Mouse (Mus musculus): ENCODE measurements at regions not wholly inside any gene's neighbourhood (a gene's known extent, or its start where the extent isn't known, plus 50 kb on each side); places are given as distances from the start of the nearest gene placed in this dataset.
A peak's percentile ranks its signal among the peaks of the same experiment; 100 is the strongest.

DNA sequence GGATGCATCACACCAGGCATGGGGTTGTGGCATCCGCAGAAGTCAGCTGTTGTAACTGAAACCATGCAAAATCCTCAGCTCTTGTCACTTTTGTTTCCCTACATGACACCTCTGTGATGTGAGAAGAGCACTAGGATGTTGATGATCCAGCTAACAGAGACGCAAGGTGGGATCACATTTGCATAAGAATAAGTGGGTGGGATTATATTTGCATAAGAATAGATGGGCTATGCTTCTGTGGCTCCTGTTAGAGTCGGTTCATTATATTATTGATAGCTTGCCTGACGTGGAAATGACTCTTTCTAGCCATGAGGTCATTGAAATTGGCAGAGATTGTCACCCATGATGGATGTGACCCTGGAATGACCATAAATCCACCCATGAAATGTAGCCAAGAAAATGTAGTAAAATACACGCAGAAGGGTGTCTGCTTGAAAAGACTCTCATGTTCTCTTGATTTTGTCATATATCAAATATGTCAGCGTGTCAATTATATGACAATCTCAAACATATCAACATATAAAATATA is 102.2 kb upstream of the Arg1 start:
- DNase-seq, result no peak

DNA sequence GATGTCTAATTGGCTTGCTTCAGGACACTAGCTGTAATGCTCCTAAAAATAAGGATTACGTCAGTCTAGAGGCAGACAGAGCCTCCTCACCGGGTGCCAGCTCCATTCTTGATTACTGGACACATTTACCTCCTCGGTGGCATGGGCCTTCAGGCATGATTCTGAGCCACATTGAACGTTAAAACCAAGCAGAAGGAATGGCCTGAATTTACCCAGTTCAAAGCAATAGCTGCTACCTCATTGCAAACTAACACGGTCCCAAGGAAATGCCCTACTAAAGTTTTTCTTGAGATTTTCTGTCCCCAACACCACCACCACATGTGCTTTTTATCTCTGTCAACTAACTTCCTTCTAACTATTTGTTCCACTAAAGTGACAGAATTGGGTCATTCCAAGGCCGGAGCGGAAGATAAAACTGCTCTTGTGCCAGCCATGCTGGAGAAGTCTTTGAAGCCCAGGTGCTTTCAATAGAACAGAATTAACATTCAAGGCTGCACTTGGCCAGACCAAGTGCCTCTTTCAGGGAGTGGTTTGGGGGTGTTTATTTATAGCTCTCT is 96.4 kb upstream of the Arg1 start:
- DNase-seq, result peak; percentile 57 to 63

DNA sequence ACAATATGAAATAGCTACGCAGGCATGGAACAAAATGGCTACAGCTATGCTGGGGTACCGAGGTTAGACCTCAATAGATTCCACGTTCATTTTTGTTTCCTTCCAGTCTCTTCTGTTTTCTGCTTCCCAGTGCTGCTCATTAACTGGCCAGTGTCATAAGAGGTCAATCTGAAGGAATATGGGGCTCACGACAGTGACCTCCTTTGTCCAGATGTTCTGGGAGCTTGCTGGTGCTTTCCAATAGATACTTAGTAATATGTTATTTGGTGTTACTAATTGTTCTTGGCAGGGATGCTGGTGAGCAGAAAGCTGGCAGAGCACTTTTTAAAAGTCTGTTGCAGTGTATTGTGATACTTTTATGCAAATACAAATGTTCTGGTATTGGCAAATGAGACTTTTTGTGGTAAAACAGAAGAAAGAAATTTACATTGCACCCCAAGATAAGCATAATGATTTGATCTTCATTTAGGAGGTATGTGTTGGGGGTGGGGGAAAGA is 95.8 kb upstream of the Arg1 start:
- no peak for DNase-seq

DNA sequence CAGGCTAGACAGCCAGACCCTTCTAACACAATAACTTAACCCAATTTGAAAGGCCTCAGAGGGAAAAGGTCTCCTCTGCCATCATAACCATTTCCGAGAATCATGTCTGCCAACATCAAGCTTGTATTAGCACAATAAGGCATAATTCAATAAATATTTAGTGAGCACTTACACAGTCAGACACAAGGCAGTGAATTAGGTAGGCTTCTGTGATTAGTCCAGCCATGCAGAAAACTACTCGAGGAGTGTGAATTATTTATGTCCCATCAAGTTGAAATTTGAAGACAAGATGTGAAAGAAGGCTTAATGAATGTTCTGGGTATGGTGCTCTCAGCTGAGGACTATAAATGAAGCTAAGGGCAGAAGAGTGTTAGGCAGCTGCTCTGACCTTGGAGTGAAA is 91.7 kb upstream of the Arg1 start:
- DNase-seq, result no peak

DNA sequence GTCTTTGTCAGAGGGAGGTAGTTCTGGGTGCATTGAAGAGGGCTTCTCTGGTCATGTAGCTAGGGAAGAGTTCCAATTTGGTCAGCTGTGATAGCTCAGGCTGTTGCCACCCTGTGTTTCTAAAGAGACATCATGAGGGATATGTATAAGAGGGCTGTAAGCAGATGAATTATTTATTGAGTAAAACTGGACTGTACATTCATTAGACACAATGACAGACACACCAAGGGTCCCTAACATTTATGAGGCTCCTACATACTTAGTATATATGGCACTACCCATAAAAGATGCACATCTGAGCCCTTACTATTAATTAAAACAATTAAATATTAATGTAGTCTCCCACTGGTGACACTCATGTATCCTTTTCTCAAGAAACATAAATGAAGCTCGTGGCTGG is 90.6 kb upstream of the Arg1 start:
- DNase-seq, result no peak

DNA sequence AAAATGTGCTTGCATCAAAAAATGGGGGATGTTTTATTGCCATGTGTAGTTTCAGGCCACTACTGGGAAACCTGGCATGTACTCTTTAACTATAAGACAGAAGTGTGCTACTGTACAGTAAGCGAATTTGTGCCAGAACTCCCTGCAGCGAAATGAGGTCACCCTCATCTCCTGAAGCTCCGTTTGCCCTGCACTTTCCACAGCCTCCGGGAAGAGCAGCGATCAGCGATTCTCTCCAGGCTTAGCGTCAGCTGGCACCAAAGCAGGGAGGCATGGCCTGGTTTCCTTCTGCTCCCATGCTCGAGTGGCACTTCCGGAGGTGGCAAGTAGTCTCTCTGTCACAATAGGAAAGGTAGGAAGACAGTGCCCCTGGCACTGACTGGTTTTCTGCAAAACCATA is 88.8 kb upstream of the Arg1 start:
- DNase-seq, result peak; percentile 92 to 94

DNA sequence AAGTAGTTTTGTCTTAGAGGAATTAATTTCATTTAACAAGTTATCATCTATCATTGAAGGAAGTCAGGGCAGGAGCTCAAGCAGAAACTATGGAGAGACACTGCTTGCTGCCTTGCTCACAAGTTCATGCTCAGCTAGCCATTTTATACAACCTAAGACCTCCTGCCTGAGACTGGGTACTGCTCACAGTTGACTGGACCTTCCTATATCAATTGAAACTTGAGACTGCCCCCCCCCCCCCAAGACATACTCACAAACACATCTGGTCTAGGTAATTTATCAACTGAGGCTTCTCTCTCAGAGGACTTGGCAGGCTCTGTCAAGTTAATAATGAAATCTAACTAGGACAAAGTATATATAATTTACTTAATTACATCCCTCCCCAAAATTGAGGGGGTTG is 84.8 kb upstream of the Arg1 start:
- DNase-seq, result no peak

DNA sequence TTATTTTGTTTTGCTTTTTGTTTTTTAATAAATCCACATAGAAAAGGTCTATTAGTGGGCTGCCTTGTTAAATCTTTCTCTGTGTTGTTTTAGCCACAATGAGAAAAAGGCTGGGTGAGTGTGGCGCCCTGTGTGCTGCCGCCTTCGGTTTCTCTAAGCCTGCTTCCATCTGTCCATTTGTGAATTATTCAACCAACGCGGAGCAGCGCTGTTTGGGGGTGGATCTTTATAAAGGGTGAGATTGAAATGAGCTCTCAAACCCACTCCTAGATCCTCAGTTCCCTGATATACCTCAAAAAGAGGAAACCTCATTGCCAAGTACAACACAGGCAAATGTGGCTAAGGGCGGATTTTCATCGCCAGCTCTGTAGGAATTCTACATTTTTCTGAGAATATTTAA is 74.0 kb upstream of the Arg1 start:
- no peak for DNase-seq

DNA sequence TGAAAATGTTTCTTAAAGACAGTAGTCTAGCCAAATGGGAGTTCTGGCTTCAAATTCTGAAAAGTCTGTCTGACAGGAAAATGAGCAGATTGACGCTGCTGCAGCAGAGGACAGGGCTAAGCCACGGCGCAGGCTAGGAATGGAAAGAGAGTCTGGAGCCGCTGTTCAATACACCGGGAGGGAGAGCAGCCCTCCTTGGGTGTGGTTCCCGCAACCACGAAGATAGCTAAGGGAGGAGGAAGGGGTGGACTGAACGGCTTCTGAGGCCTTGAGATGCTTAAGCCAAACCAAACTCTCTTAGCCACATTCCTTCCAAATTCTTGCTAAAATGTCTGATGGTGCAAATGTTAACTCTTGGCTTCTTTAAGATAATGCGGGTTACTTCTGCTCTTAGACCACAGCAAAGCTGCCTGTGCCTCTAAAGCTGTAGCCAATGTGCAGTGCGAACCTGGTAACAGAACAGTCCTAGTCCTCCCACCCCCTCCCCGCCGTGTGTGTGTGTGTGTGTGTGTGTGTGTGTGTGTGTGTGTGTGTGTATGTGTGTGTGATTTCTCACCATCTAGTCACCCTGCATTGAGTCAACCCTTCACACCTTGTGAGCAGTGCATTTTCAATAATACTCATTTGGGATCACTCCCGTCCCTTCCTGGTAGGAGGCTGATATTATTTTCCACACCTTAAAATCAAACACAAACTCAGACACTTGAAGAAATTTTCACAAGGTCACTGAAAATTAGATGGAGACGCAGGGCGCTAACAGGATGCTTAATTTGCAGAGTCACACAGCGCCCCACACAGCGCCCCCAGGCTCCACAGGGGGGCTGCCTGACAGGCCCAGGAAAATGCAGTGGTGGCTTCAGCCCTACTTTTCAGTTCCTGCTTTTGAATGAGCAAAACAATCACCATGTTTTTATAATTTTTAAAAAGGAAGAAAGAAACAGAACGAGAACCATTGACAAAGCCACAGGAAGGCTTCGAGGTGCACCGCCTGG is 73.2 kb upstream of the Arg1 start:
- DNase-seq, result no peak

DNA sequence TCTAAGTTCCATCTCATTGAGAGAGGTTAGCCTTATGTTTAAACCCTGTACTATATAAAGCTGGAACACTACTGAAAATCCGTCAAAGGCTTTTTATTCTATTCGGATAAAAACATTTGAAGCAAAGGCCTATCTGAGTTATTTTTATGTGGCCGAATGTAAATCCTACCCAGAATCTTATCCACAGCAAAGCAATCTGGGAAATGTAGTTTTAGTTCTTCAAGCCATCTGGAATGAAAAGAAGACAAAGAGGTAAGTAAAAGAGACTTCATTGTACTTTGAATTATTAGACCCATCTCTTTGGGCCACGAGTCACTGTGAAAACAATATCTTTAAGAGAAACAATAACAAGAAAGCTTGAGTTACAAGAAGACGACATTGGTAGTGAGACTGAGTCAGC is 72.5 kb upstream of the Arg1 start:
- DNase-seq, result no peak

DNA sequence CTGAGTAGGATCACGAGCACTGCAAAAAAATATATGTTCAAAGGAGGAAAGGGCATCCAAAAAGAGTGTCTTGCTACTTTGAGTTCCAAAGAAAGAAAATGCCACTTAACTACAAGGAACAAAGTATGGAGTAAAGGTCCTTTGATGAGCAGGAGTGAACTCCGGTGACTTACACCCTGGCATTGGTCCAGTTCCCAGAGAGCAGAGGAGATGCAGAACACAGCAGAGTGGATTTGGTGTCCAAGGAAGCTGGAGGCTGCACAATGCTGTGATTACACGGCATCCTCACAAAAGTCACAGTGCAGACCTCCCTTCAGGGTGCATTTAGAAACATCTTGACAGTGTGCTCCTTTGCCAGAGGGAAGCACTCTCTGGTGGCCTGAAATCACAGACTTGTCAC is 70.4 kb upstream of the Arg1 start:
- peak; percentile 46 to 51 for DNase-seq

DNA sequence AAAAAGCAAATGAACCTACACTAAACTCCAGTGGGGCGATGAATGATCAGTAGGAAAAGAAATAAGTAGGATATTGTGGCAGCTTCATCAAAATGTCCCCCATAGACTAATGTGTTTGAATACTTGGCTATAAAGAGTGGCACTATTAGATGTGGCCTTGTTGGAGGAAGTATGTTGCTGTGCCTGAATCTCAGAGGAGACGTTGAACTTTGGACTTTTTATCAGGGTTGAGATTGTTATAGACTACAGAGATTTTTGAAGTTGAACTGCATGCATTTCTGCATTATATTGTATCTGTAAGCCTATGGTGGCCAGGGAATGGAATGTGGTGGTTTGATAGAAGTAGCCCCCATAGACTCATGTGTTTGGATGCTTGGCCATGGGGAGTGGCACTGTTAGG is 68.5 kb upstream of the Arg1 start:
- DNase-seq, result no peak

DNA sequence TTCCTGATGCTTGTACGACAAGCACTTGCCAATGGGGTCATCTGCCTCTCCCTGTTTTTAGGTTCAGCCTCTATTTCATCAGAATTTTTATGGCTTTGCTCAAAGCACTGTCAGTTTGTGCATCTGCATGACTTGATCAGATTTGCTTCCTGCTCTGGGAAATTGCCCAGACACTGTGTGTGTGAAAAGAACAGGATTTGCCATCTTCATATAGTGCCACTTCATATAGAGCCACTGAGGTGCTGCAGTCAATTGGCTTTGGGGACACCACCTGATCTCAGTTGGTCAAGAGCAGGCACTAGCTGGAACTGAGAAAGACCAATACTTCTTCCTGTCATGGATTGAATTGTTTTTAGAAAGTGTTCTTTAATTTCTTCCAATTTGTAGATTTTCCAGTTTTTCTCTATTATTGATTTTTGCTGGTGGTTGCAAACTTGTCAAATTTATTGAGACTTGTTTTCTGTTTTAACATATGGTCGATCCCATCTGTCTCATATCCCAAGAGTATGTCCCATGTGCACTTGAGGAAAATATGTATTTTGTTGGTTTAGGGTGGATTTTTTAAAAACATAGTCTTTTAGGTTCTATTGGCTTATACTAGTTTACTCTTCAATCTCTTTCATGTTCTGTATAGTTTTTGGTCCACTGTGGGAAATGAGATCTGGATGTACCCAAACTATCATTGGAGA is 62.8 kb upstream of the Arg1 start:
- peak in 1 of 2 experiments; percentile 12 for DNase-seq

DNA sequence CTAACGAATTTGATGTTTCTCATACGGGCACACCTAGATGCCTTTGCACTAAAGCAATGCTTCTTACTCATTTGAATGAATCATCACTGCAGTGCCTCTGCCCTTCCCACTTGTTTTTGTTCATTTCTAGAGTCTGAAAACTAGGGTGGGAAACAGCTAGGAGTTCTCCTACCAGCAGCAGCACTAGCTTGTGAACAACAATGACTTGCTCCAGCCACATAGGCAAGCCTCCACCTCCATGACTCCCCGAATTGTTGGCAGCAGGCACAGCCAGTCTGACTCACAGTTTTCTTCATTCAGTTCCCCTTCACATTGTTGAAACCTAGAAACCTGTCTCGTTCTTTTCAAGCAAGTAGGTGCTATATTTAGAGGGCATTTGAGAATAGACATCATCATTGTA is 57.5 kb upstream of the Arg1 start:
- no peak for DNase-seq

DNA sequence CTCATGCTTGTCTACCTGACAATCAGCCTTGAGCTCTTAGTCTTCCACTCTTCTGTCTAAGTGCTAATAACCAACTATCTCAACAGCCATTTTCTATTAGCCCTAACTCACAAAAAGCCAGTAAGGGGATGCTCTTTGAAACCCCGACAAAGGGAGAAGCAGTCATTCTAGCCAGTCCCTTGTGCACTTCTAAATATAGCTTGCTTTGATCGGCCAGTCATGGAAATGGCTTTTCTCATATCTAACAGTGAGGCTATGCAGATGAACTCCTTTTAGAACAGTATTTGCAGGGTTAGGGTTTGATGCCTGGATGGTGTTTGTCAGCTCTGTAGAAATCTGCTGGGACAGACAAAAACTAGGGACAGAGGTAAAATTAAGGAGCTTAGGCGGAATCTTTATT is 54.5 kb upstream of the Arg1 start:
- DNase-seq, result no peak
